Comparison of ENCODE assay signal across 28 mouse cellular contexts in the genomic region with DNA sequence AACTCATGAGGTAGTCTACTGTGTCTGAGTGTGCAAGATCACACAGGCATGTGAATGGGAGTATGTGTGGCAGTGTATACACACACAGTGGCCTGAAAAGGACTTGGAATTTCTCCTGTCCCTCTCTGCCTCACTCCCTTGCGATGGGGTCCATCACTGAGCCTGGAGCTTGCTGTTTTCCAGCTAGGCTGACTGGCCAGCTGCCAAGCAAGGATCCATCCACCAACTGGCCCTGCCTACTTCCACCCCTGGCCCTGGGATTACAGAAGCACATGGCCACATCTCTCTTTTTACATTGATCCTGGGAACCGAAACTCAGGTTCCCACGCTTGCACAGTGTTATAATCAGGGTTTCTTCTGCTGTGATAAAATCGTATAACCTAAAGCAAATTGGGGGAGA. TPM values are rescaled to one million over a fixed set of nuclear protein-coding genes. Genes with fewer than 3 reads are reported as not detected.
DNase-seq lines count a peak whose midpoint lies in the region; ATAC-seq and TF ChIP-seq lines count a peak whose summit lies in the region.
"Had no signal": no experiment of that assay in that cellular context is flagged by ENCODE, and none has a peak within 500 bp of the region (broad histone marks: within the 10 kb centered on the region; RNA-seq: fewer than 3 reads in every experiment).

No protein-coding gene starts in this region.

- H3K27me3 ChIP-seq in lung, embryonic 14.5 days (ENCODE audit: insufficient read depth, low read length), result peaks cover 3% of the 10 kb centered on the region; the same call in 1 of the 2 replicates
- no peaks in the 10 kb centered on the region for H3K27me3 ChIP-seq in limb, embryonic 15.5 days
- H3K27me3 ChIP-seq: CH12.LX; heart, embryonic 13.5 days; intestine, embryonic 15.5 days; neural tube, embryonic 12.5 days had no signal

- no peak overlapping the region for H3K4me3 ChIP-seq in lung, embryonic 14.5 days (ENCODE audit: low read depth, low read length)
- H3K4me3 ChIP-seq in limb, embryonic 15.5 days, result no peak overlapping the region
- H3K4me3 ChIP-seq: erythroblast, embryonic 14.5 days; gastrocnemius, adult 2 months; heart, embryonic 13.5 days; hindbrain, embryonic 10.5 days; hindbrain, embryonic 15.5 days; intestine, embryonic 15.5 days; myocyte; neural tube, embryonic 12.5 days had no signal

- no peak overlapping the region for H3K4me2 ChIP-seq in lung, embryonic 14.5 days
- H3K4me2 ChIP-seq in limb, embryonic 15.5 days, result no peak overlapping the region
- H3K4me2 ChIP-seq: heart, embryonic 13.5 days; hindbrain, embryonic 15.5 days; intestine, embryonic 15.5 days; neural tube, embryonic 12.5 days had no signal

- no peaks in the 10 kb centered on the region for H3K4me1 ChIP-seq in lung, embryonic 14.5 days (ENCODE audit: insufficient read depth)
- H3K4me1 ChIP-seq in limb, embryonic 15.5 days, result peaks cover 58% of the 10 kb centered on the region

- no peaks in the 10 kb centered on the region for H3K9me3 ChIP-seq in lung, embryonic 14.5 days (ENCODE audit: low read depth, low read length)
- no peaks in the 10 kb centered on the region for H3K9me3 ChIP-seq in limb, embryonic 15.5 days
- H3K9me3 ChIP-seq: heart, embryonic 13.5 days; hindbrain, embryonic 10.5 days; hindbrain, embryonic 15.5 days; intestine, embryonic 15.5 days; neural tube, embryonic 12.5 days had no signal

- H3K9ac ChIP-seq in lung, embryonic 14.5 days, result no peak overlapping the region
- no peak overlapping the region for H3K9ac ChIP-seq in limb, embryonic 15.5 days
- H3K9ac ChIP-seq: heart, embryonic 13.5 days; hindbrain, embryonic 15.5 days; intestine, embryonic 15.5 days; liver, embryonic 14.5 days; neural tube, embryonic 12.5 days had no signal

- TF ChIP-seq CTCF in lung, embryonic 14.5 days (IDR thresholded peaks at IDR 0.05; ENCODE audit: low read depth), result no peak

- no peak overlapping the region for H3K27ac ChIP-seq in lung, embryonic 14.5 days (ENCODE audit: low read depth)
- H3K27ac ChIP-seq in limb, embryonic 15.5 days, result peak overlapping the region; percentile 77
- H3K27ac ChIP-seq: gastrocnemius, adult 2 months; hindbrain, embryonic 10.5 days; hindbrain, embryonic 15.5 days; intestine, embryonic 15.5 days; kidney, postnatal 0 days; liver, embryonic 14.5 days; neural tube, embryonic 12.5 days; stomach, postnatal 0 days had no signal

- 79% methylated on average over 4 of the region's 4 CpGs for WGBS in lung, embryonic 14.5 days
- 70% methylated on average over 4 of the region's 4 CpGs for WGBS in limb, embryonic 15.5 days

- peak; percentile 59 to 74 for DNase-seq in cerebellum, postnatal 10 days
- no peak for DNase-seq in cerebellum, adult 18-20 months
- peak; percentile 45 for DNase-seq in lung, embryonic 14.5 days
- DNase-seq in lung, adult 18-20 months, result no peak
- peak; percentile 28 for DNase-seq in right cerebral cortex, postnatal 14 days
- DNase-seq in right cerebral cortex, postnatal 36 days (ENCODE audit: low spot score in 2 of 2), result no peak
- no peak for DNase-seq in urinary bladder, postnatal 36 days (ENCODE audit: low spot score in 2 of 2)
- DNase-seq: adrenal gland, postnatal 10 days; cerebellum, adult 9-10 months; gastrocnemius, adult 2 months; heart, postnatal 10 days; kidney, adult 2 months; kidney, postnatal 4 days; lung, postnatal 36 days; thymus, postnatal 4 days had no signal

- no peak for ATAC-seq in lung, embryonic 14.5 days (ENCODE audit: insufficient read depth)
- ATAC-seq in limb, embryonic 15.5 days (ENCODE audit: insufficient number of reproducible peaks, low FRiP score, low TSS enrichment, low read depth), result no peak
- ATAC-seq: forebrain, embryonic 16.5 days; intestine, embryonic 15.5 days had no signal

- no peaks in the 10 kb centered on the region for H3K36me3 ChIP-seq in lung, embryonic 14.5 days (ENCODE audit: insufficient read depth)
- H3K36me3 ChIP-seq in limb, embryonic 15.5 days, result no peaks in the 10 kb centered on the region
- H3K36me3 ChIP-seq: heart, embryonic 13.5 days; hindbrain, embryonic 10.5 days; hindbrain, embryonic 15.5 days; intestine, embryonic 15.5 days; neural tube, embryonic 12.5 days had no signal

RNA-seq across cellular contexts. Expression of a gene that starts 3.9 kb away (rescaled TPM):
- 36.5 and 41.3 TPM in 2 replicates for polyA plus RNA-seq in lung, embryonic 14.5 days (2014; fragmentation: Nextera tagmentation; extraction: Ambion mirVana)
- 113 and 114 TPM in 2 replicates for polyA plus RNA-seq in limb, embryonic 15.5 days (2015; fragmentation: Nextera tagmentation; extraction: Ambion mirVana)

Comparison
In these comparisons a context has a peak if more than half of its experiments do, and no peak if none do; other contexts are left out.
1. DNase-seq: peak in cerebellum, postnatal 10 days (2 of 2), lung, embryonic 14.5 days (single experiment) and right cerebral cortex, postnatal 14 days (single experiment); none in cerebellum, adult 18-20 months (0 of 2), lung, adult 18-20 months (0 of 2), right cerebral cortex, postnatal 36 days (0 of 2) and urinary bladder, postnatal 36 days (0 of 2).